7 mouse cellular contexts compared by ENCODE assay signal in genomic region chr9:21166516-21166915, GRCm38 (mm10). TPM values are rescaled to one million over a fixed set of nuclear protein-coding genes. Genes with fewer than 3 reads are reported as not detected.
DNase-seq lines count a peak whose midpoint lies in the region; ATAC-seq and TF ChIP-seq lines count a peak whose summit lies in the region.

No protein-coding gene starts in this region.

- no peak overlapping the region for H3K9ac ChIP-seq in limb, embryonic 11.5 days (ENCODE audit: low read length)

- WGBS in lung, adult 2 months, result 33% methylated on average over 3 of the region's 3 CpGs
- 24% methylated on average over 3 of the region's 3 CpGs for WGBS in forebrain, embryonic 10.5 days
- 30% methylated on average over 3 of the region's 3 CpGs for WGBS in limb, embryonic 11.5 days
- 12% methylated on average over 3 of the region's 3 CpGs for WGBS in olfactory bulb, adult 2 months

- peak overlapping the region; percentile 87; the same call in 1 of the 2 replicates for H3K4me2 ChIP-seq in limb, embryonic 11.5 days (ENCODE audit: low read depth, severe bottlenecking)

- no peaks in the 10 kb centered on the region for H3K36me3 ChIP-seq in forebrain, embryonic 10.5 days (replicated peaks)
- H3K36me3 ChIP-seq in limb, embryonic 11.5 days (ENCODE audit: control insufficient read depth, insufficient read depth, low read length), result no peaks in the 10 kb centered on the region

- no peak for TF ChIP-seq CTCF in lung, adult 2 months (IDR thresholded peaks at IDR 0.05; ENCODE audit: insufficient read depth, low read length)
- TF ChIP-seq CTCF in olfactory bulb, adult 2 months (IDR thresholded peaks at IDR 0.05; ENCODE audit: insufficient read depth, low read depth, low read length), result no peak

- H3K27me3 ChIP-seq in forebrain, embryonic 10.5 days (ENCODE audit: poor library complexity, severe bottlenecking), result peaks cover 73% of the 10 kb centered on the region
- peaks cover 46% of the 10 kb centered on the region for H3K27me3 ChIP-seq in limb, embryonic 11.5 days (ENCODE audit: control insufficient read depth, insufficient read depth, low read length)

- H3K4me3 ChIP-seq in lung, adult 2 months (replicated peaks; ENCODE audit: extremely low read depth, low read depth, low read length), result peak overlapping the region; percentile 16
- H3K4me3 ChIP-seq in forebrain, embryonic 10.5 days, result peak overlapping the region; percentile 54
- peak overlapping the region; percentile 42 for H3K4me3 ChIP-seq in limb, embryonic 11.5 days (ENCODE audit: low read depth, low read length)
- peak overlapping the region; percentile 96 for H3K4me3 ChIP-seq in olfactory bulb, adult 2 months (ENCODE audit: insufficient read depth, low read depth, low read length)

- TF ChIP-seq POLR2A in lung, adult 2 months (IDR thresholded peaks at IDR 0.05; ENCODE audit: borderline replicate concordance, extremely low read depth, low read depth, low read length), result no peak
- no peak for TF ChIP-seq POLR2A in olfactory bulb, adult 2 months (IDR thresholded peaks at IDR 0.05; ENCODE audit: insufficient read depth, low read depth, low read length)

- H3K9me3 ChIP-seq in forebrain, embryonic 10.5 days, result no peaks in the 10 kb centered on the region
- H3K9me3 ChIP-seq in limb, embryonic 11.5 days (ENCODE audit: control insufficient read depth, low read length), result no peaks in the 10 kb centered on the region; the same call in 1 of the 2 replicates

- intact Hi-C loops in left cerebral cortex, postnatal 25 days (cut with DNase I), result loop anchor here (5.0 kb wide), 1 partner anchor 71 kb away; the partner anchor contains the start of gene Keap1

- H3K27ac ChIP-seq in forebrain, embryonic 10.5 days, result peak overlapping the region; percentile 80; the same call in 1 of the 2 replicates
- no peak overlapping the region for H3K27ac ChIP-seq in limb, embryonic 11.5 days (replicated peaks; ENCODE audit: low read depth, low read length)
- H3K27ac ChIP-seq in olfactory bulb, adult 2 months (ENCODE audit: insufficient read depth, low read depth, low read length), result peak overlapping the region; percentile 22

- no peak for DNase-seq in lung, adult 2 months
- DNase-seq in lung, postnatal 10 days, result no peak
- DNase-seq in forebrain, embryonic 10.5 days (ENCODE audit: extremely low spot score, low spot score), result no peak
- DNase-seq in limb, embryonic 11.5 days (ENCODE audit: low spot score), result no peak
- DNase-seq in urinary bladder, postnatal 36 days (ENCODE audit: low spot score in 2 of 2), result no peak
- no peak for DNase-seq in left cerebral cortex, postnatal 25 days (ENCODE audit: low spot score in 2 of 2)

- no peak for ATAC-seq in limb, embryonic 11.5 days (ENCODE audit: insufficient number of reproducible peaks, low FRiP score, low TSS enrichment, low read depth)

- H3K4me1 ChIP-seq in lung, adult 2 months (ENCODE audit: control insufficient read depth, insufficient read depth, low read length), result peaks cover 20% of the 10 kb centered on the region
- peaks cover 59% of the 10 kb centered on the region for H3K4me1 ChIP-seq in forebrain, embryonic 10.5 days
- H3K4me1 ChIP-seq in limb, embryonic 11.5 days (ENCODE audit: control insufficient read depth, insufficient read depth, low read length), result peaks cover 38% of the 10 kb centered on the region
- H3K4me1 ChIP-seq in olfactory bulb, adult 2 months (ENCODE audit: control insufficient read depth, insufficient read depth, low read length), result peaks cover 41% of the 10 kb centered on the region

RNA-seq across cellular contexts. Expression of gene Pde4a, which starts 1.0 kb away (rescaled TPM):
- polyA plus RNA-seq in lung, adult 2 months (2012; rRNA removed), result 13.1 and 13.8 TPM in 2 replicates
- 3.8 and 4.3 TPM in 2 replicates for polyA plus RNA-seq in forebrain, embryonic 10.5 days (2016; fragmentation: Nextera tagmentation; extraction: Ambion mirVana)
- 3.3 and 5.3 TPM in 2 replicates for polyA plus RNA-seq in limb, embryonic 11.5 days (2014; fragmentation: Nextera tagmentation; extraction: Ambion mirVana)
- polyA plus RNA-seq in olfactory bulb, adult 2 months (2012; ENCODE audit: insufficient read depth, insufficient read length, low replicate concordance, missing spikeins), result not detected in 2 replicates
- 10 to 100 TPM; 88.9 to 94.4 TPM for total RNA-seq in left cerebral cortex, postnatal 25 days (2021)

RNA-seq across cellular contexts. Expression of gene Cdc37, which starts 16.7 kb away (rescaled TPM):
- 49.3 and 65.5 TPM in 2 replicates for polyA plus RNA-seq in lung, adult 2 months (2012; rRNA removed)
- 351 and 371 TPM in 2 replicates for polyA plus RNA-seq in forebrain, embryonic 10.5 days (2016; fragmentation: Nextera tagmentation; extraction: Ambion mirVana)
- polyA plus RNA-seq in limb, embryonic 11.5 days (2014; fragmentation: Nextera tagmentation; extraction: Ambion mirVana), result 407 and 424 TPM in 2 replicates
- polyA plus RNA-seq in olfactory bulb, adult 2 months (2012; ENCODE audit: insufficient read depth, insufficient read length, low replicate concordance, missing spikeins), result 282 TPM in 1 of 2 replicates, not detected in the other
- total RNA-seq in left cerebral cortex, postnatal 25 days (2021), result 100 to 1,000 TPM; 144 to 153 TPM

RNA-seq across cellular contexts. Expression of gene Tyk2, which starts 35.5 kb away (rescaled TPM):
- polyA plus RNA-seq in lung, adult 2 months (2012; rRNA removed), result 33.7 and 34.3 TPM in 2 replicates
- 12.6 and 13.4 TPM in 2 replicates for polyA plus RNA-seq in forebrain, embryonic 10.5 days (2016; fragmentation: Nextera tagmentation; extraction: Ambion mirVana)
- polyA plus RNA-seq in limb, embryonic 11.5 days (2014; fragmentation: Nextera tagmentation; extraction: Ambion mirVana), result 8.1 and 9.7 TPM in 2 replicates
- polyA plus RNA-seq in olfactory bulb, adult 2 months (2012; ENCODE audit: insufficient read depth, insufficient read length, low replicate concordance, missing spikeins), result not detected in 2 replicates
- 10 to 100 TPM; 11.6 to 12.7 TPM for total RNA-seq in left cerebral cortex, postnatal 25 days (2021)

Comparison
In these comparisons a context has a peak if more than half of its experiments do, and no peak if none do; other contexts are left out.
1. H3K4me3 ChIP-seq: peak in every context shown above with its lines; median percentile 96 in olfactory bulb, adult 2 months; 54 in forebrain, embryonic 10.5 days; 42 in limb, embryonic 11.5 days; 16 in lung, adult 2 months.